Mouse (Mus musculus) intestine, embryonic 16.5 days (tissue): ENCODE data around the gene Spink2. TPM values are rescaled to one million over a fixed set of nuclear protein-coding genes. Genes with fewer than 3 reads are reported as not detected.
A peak's percentile ranks its signal among the peaks of the same experiment; 100 is the strongest.
"Not testable (repeated sequence)": the region's sequence is repeated elsewhere in the genome, so short reads cannot be mapped to it uniquely, and the experiment has no call there.

ENCODE experiments used
- ATAC-seq: fragments of 200-750 bp; cut with Nextera tagmentation; 2 replicates; pipeline ENCODE4 v1.8.0; 2017; ENCODE audit warnings: moderate TSS enrichment, moderate library complexity
- H3K27ac ChIP-seq: fragments of 300-500 bp; sonication (generic); 2 replicates; pipeline ENCODE4 v1.5.1; 2014; ENCODE audit warnings: mild to moderate bottlenecking, low read length
- H3K27me3 ChIP-seq: fragments of 300-500 bp; sonication (generic); replicated peaks from 2 replicates; pipeline ENCODE4 v1.6.1; 2014; ENCODE audit warnings: low read length, control low read depth, mixed read lengths; ENCODE audit not compliant: control insufficient read depth, insufficient read depth
- H3K36me3 ChIP-seq: fragments of 300-500 bp; sonication (generic); 2 replicates; pipeline ENCODE4 v1.6.1; 2014; ENCODE audit warnings: low read length, control low read depth; ENCODE audit not compliant: control insufficient read depth, insufficient read depth
- H3K4me1 ChIP-seq: fragments of 300-500 bp; sonication (generic); 2 replicates; pipeline ENCODE4 v1.6.1; 2014; ENCODE audit warnings: low read length, control low read depth, mixed read lengths; ENCODE audit not compliant: control insufficient read depth, insufficient read depth
- H3K4me2 ChIP-seq: fragments of 300-500 bp; sonication (generic); 2 replicates; pipeline ENCODE4 v1.6.1; 2014; ENCODE audit warnings: low read depth, low read length, control low read depth
- H3K4me3 ChIP-seq: fragments of 300-500 bp; sonication (generic); 2 replicates; pipeline ENCODE4 v1.5.1; 2014; ENCODE audit warnings: mild to moderate bottlenecking, low read length
- H3K9ac ChIP-seq: fragments of 300-500 bp; sonication (generic); 2 replicates; pipeline ENCODE4 v1.6.1; 2014; ENCODE audit warnings: low read depth, low read length
- H3K9me3 ChIP-seq: fragments of 300-500 bp; sonication (generic); 2 replicates; pipeline ENCODE4 v1.6.1; 2016; ENCODE audit warnings: low read length, control low read depth; ENCODE audit not compliant: control insufficient read depth
- WGBS: fragments of 180-500 bp; shearing (Covaris S2); extraction: QIAGEN DNeasy Blood & Tissue Kit; methylation state at CpG from one replicate; pipeline ENCODE4 v1.1.7; 2014; 5-methylcytosine and 5-hydroxymethylcytosine counted together
- polyA plus RNA-seq: library from polyadenylated mRNA; unstranded; fragments of >200 nt; fragmentation: Nextera tagmentation; extraction: Ambion mirVana; gene quantifications from 2 replicates; pipeline ENCODE4 v1.2.1, GENCODE M21; 2015

Spink2 gene
- polyA plus RNA-seq, 1 experiment from 2014 or later: 1.2 TPM

DNA sequence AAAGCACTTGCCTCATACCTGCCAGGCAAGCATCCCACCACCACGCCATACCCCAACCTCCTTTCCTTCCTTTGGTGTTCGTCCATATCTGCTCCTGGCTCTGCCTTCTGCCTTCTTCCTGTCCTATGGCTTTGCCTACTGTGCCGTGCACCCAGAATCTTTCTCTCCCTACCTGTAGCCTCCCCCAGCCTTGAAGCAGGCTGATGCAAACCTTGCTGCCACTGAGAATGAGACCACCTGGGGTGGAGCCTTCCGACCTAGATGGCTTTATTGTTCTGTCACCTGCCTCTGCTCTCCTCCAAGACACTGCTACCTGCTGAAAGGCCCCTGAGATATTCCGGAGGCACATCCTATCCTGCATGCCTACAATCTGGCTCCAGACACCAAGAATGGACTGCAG, 27.4 kb downstream of the Spink2 start:
- not testable (repeated sequence) for H3K4me1 ChIP-seq, H3K9me3 ChIP-seq, H3K36me3 ChIP-seq, H3K4me3 ChIP-seq, H3K27me3 ChIP-seq, H3K27ac ChIP-seq, ATAC-seq, H3K9ac ChIP-seq, H3K4me2 ChIP-seq
- 67% methylated on average over 5 of the region's 5 CpGs for WGBS

DNA sequence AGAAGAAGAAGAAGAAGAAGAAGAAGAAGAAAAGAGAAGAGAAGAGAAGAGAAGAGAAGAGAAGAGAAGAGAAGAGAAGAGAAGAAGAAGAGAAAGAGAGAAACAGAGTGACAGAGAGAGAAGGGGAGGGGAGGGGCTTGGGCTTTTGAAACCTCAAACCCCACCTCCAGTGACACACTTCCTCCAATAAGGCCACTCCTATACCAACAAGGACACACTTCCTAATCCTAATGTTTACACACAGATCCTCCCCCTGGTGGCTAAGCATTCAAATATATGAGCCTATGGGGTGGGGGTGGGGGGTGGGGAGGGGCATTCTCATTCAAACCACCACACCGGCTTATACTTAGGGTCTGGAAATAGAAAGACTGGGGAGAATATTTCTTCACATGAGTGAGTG, 27.9 kb downstream of the Spink2 start:
- no peak overlapping the region for H3K9ac ChIP-seq
- no peaks in the 10 kb centered on the region for H3K4me1 ChIP-seq
- no peak overlapping the region for H3K4me3 ChIP-seq
- WGBS: 41% methylated on average over 1 of the region's 1 CpGs
- ATAC-seq: no peak
- no peak overlapping the region for H3K4me2 ChIP-seq
- H3K36me3 ChIP-seq: no peaks in the 10 kb centered on the region
- no peaks in the 10 kb centered on the region for H3K27me3 ChIP-seq
- no peaks in the 10 kb centered on the region for H3K9me3 ChIP-seq
- H3K27ac ChIP-seq: no peak overlapping the region

DNA sequence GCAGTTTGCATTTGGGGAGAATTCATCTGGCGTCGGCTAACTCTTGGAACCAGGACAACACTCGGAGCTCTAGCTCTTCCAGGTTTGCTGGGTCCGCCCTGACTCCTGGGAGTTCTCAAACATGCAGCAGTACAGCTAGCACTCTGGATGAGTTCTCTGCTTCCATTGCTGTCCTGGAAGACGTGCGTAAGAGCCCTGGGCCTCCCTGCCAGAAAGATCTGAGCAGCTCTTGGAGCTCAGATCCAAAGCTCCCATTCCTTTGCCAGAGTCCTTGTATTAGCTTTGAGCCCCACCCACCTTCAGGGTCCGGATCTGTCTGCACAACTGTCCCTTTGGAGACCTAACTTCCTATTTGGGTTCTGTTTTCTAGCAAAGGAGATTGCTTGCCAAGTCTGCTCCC, 29.8 kb downstream of the Spink2 start:
- ATAC-seq: peak; percentile 50; the same call in 1 of the 2 replicates
- WGBS: 77% methylated on average over 7 of the region's 7 CpGs
- H3K27me3 ChIP-seq: no peaks in the 10 kb centered on the region
- no peak overlapping the region for H3K9ac ChIP-seq
- H3K27ac ChIP-seq: no peak overlapping the region
- H3K4me3 ChIP-seq: no peak overlapping the region
- H3K4me1 ChIP-seq: no peaks in the 10 kb centered on the region
- no peaks in the 10 kb centered on the region for H3K36me3 ChIP-seq
- H3K9me3 ChIP-seq: no peaks in the 10 kb centered on the region
- no peak overlapping the region for H3K4me2 ChIP-seq

DNA sequence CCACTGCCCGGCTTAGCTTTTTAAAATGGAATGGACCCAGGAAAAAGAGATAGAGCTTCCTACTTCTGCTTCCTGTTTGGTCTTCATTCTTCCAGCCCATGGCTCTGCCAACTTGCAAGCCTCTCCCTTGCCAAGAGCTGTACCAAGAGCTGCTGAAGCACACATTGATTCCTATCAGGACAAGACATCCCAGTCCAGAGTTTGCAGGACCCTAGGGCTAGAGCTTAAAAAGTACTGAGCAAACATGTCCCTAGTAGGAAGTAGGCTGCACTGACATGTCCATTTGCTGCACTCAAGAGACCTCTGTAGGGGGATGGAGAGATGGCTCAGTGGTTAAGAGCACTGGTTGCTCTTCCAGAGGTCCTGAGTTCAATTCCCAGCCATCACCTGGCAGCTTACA, 32.3 kb downstream of the Spink2 start:
- Histone ChIP-seq H3K4me2 (no peak overlapping the region), H3K9ac (no peak overlapping the region), H3K4me3 (no peak overlapping the region), H3K4me1 (no peaks in the 10 kb centered on the region), H3K9me3 (no peaks in the 10 kb centered on the region), H3K36me3 (no peaks in the 10 kb centered on the region), H3K27me3 (no peaks in the 10 kb centered on the region), H3K27ac (no peak overlapping the region)
- no peak for ATAC-seq
- WGBS: 95% methylated on average over 1 of the region's 1 CpGs

DNA sequence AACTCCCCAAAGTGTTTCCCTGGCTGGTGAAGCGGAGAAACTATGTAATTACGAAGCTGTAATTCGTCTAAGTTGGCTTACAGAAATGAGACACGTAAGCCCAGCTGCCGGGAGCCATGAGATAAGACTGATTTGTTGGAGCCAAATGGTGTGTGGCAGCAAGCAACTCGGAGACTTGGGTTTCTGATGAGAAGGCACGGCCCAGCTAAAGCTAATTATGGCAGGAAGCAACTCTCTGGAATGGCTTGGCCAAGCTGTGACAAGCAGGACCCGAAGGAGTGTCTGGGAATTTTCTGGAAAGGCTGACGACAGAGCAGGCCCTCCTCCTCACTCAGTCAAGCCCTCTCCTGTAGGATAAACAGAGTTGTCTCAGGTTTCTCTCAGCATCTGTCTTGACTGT, 33.3 kb downstream of the Spink2 start:
- ATAC-seq: no peak
- no peak overlapping the region for H3K4me3 ChIP-seq
- H3K9ac ChIP-seq: no peak overlapping the region
- H3K9me3 ChIP-seq: no peaks in the 10 kb centered on the region
- H3K4me2 ChIP-seq: no peak overlapping the region
- no peak overlapping the region for H3K27ac ChIP-seq
- no peaks in the 10 kb centered on the region for H3K27me3 ChIP-seq
- H3K4me1 ChIP-seq: no peaks in the 10 kb centered on the region
- 39% methylated on average over 9 of the region's 9 CpGs for WGBS
- no peaks in the 10 kb centered on the region for H3K36me3 ChIP-seq

DNA sequence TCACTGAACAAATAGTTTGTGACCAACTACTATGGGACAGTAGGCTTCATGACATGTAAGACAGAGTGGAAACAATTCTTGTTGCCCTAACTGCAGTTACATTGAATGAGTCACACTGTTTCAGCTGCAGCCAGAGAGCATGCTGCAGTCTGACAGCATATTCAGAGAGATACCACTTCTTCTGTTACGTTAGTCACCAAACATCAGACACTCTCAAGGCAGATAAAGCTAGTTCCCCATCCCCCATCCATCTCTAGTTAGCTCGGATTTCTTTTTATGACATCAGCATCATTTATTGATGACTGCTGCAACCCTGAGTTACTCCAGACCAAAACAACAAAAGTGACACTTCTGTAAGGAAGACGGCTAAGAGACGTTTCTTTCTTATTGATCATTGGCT, 36.5 kb downstream of the Spink2 start:
- Histone ChIP-seq H3K4me1 (no peaks in the 10 kb centered on the region), H3K4me3 (no peak overlapping the region), H3K36me3 (no peaks in the 10 kb centered on the region), H3K27me3 (no peaks in the 10 kb centered on the region), H3K4me2 (no peak overlapping the region), H3K9ac (no peak overlapping the region), H3K27ac (no peak overlapping the region), H3K9me3 (no peaks in the 10 kb centered on the region)
- ATAC-seq: no peak
- WGBS: 47% methylated on average over 4 of the region's 4 CpGs

DNA sequence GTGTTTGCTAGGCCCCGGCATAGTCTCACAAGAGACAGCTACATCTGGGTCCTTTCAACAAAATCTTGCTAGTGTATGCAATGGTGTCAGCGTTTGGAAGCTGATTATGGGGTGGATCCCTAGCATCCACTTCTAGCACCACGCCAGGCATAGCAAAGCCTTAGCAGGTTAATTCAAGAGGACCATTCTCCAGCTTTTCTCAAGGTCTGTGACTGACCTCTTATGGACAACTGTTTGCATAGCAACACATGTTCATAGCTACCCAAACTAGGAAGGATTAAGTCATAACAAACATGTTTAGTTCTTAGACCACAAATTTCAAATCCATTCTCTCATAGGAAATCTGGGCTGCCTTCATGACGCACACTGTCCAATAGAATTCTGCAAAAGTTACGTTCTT, 40.7 kb downstream of the Spink2 start:
- H3K27ac ChIP-seq: no peak overlapping the region
- H3K4me1 ChIP-seq: no peaks in the 10 kb centered on the region
- H3K4me2 ChIP-seq: no peak overlapping the region
- WGBS: 53% methylated on average over 4 of the region's 5 CpGs
- H3K9me3 ChIP-seq: no peaks in the 10 kb centered on the region
- peak; percentile 62; the same call in 1 of the 2 replicates for ATAC-seq
- H3K4me3 ChIP-seq: no peak overlapping the region
- no peak overlapping the region for H3K9ac ChIP-seq
- H3K27me3 ChIP-seq: no peaks in the 10 kb centered on the region
- no peaks in the 10 kb centered on the region for H3K36me3 ChIP-seq

DNA sequence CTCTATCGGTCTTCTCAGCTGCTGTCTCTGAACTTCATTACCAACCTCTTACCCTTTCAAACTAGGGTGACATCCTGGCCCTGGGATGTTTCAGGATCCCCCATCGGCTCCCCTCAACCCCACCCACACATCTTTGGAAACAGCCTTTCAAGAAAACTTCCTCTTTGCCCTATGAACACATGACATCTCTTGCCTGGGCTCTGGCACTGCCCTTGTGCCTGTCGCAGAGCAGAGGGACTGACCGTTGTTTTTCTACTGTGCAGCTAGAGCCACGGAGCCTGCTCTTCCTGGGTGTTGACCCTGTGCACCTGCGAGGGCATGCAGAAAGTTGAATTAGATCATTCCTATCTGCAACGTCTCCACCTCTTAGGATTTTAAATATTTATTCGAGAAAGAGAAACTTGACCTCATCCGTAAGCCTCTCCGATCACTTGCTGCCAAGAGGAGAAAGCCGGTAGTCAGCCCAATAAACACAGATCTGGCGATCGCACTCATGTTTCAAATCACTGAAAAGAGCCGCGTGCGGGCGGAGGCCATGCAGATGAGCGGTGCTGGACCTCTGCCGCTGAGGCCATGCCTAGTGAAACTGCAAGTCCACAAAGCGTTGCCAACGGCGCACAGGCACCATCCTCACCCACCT, 43.8 kb downstream of the Spink2 start:
- H3K36me3 ChIP-seq: no peaks in the 10 kb centered on the region
- ATAC-seq: no peak
- H3K27ac ChIP-seq: no peak overlapping the region
- 63% methylated on average over 22 of the region's 22 CpGs for whole genome bisulfite sequencing
- H3K27me3 ChIP-seq: no peaks in the 10 kb centered on the region
- no peak overlapping the region for H3K4me2 ChIP-seq
- no peak overlapping the region for H3K4me3 ChIP-seq
- H3K9ac ChIP-seq: no peak overlapping the region
- no peaks in the 10 kb centered on the region for H3K4me1 ChIP-seq
- no peaks in the 10 kb centered on the region for H3K9me3 ChIP-seq

DNA sequence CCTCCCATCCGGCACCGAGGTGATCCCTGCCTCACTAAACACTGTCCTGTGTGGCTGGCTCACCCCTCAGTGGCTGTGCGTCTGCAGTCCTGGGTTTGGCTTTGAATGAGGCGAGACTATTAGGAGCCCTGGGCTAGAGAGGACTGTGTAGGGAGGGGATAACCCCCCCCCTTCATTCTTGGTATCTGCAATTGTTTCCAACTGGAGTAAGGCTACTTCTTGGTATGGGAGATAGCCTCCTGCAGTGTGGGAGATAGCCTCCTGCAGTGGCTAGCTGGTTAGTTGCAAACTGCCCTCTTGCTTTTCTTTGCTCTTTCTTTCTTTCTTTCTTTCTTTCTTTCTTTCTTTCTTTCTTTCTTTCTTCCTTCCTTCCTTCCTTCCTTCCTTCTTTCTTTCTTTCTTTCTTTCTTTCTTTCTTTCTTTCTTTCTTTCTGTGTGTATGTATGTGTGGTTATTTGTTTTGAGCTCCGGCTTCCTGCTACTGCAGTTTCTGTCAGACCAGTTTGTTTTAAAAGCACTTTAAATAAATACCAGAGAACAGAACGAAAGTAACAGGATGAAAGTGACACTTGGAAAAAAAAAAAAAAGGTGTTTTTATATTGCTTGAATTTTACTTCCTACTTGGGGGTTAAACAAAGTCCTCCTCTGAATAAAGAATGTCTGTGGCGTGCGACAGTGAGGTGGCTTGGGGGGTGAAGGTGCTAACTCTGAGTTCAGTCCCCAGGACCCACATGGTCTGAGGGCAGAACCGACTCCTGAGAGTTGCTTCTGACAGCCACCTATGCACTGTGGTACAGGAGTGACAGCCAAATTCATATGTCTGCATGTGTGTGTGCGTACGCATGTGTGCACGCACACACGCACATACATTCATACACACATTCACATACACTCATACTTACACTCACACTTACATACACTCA, 45.3 kb downstream of the Spink2 start:
- H3K4me2 ChIP-seq: no peak overlapping the region
- H3K9me3 ChIP-seq: no peaks in the 10 kb centered on the region
- no peaks in the 10 kb centered on the region for H3K27me3 ChIP-seq
- H3K27ac ChIP-seq: no peak overlapping the region
- no peak overlapping the region for H3K4me3 ChIP-seq
- ATAC-seq: no peak
- 60% methylated on average over 13 of the region's 13 CpGs for WGBS
- H3K9ac ChIP-seq: no peak overlapping the region
- H3K36me3 ChIP-seq: no peaks in the 10 kb centered on the region
- H3K4me1 ChIP-seq: no peaks in the 10 kb centered on the region
